Mouse (Mus musculus): Measurements from ENCODE around the gene Wnt9b. TPM values are rescaled to one million over a fixed set of nuclear protein-coding genes. Genes with fewer than 3 reads are reported as not detected.

Gene Wnt9b
- not detected for polyA plus RNA-seq (2012; fragmentation: generic; extraction: Trizol)

- Histone ChIP-seq H3K4me2 (ENCODE audit: low read depth) (no peak within 1 kb of the TSS), H3K4me3 (no peak within 1 kb of the TSS), H3K36me3 (ENCODE audit: control insufficient read depth, insufficient read depth) (no peaks in the 10 kb centered on the region), H3ac (ENCODE audit: control insufficient read depth, insufficient read length) (no peak within 1 kb of the TSS), H3K79me2 (ENCODE audit: control insufficient read depth, insufficient read depth) (no peaks in the 10 kb centered on the region), H3K27me3 (ENCODE audit: control insufficient read depth, insufficient read depth, insufficient read length) (peaks cover 73% of the 10 kb centered on the region)
- no peak for TF ChIP-seq E2F4 (IDR thresholded peaks at IDR 0.05; ENCODE audit: insufficient read depth)
- no peak for TF ChIP-seq CEBPB (IDR thresholded peaks at IDR 0.05; ENCODE audit: insufficient read depth, poor library complexity, severe bottlenecking)
- TF ChIP-seq REST (IDR thresholded peaks at IDR 0.05; ENCODE audit: insufficient read depth, insufficient read length) = no peak
- TF ChIP-seq TCF12 (IDR thresholded peaks at IDR 0.05; ENCODE audit: insufficient read depth, poor library complexity, severe bottlenecking) = no peak
- no peak for TF ChIP-seq MYOD1 (IDR thresholded peaks at IDR 0.05; ENCODE audit: control insufficient read depth in 1 of 3, insufficient read length in 2 of 3, low read depth in 2 of 3)
- TF ChIP-seq TCF3 (IDR thresholded peaks at IDR 0.05; ENCODE audit: insufficient read length, low read depth) = no peak
- no peak for TF ChIP-seq POLR2AphosphoS2 (IDR thresholded peaks at IDR 0.05; ENCODE audit: insufficient read length, low read depth)
- TF ChIP-seq USF1 (IDR thresholded peaks at IDR 0.05; ENCODE audit: low read depth) = no peak
- no peak for TF ChIP-seq POLR2A (IDR thresholded peaks at IDR 0.05; ENCODE audit: insufficient read length, low read depth)
- no peak for TF ChIP-seq SRF (IDR thresholded peaks at IDR 0.05; ENCODE audit: control insufficient read depth, insufficient read length, low read depth)
These were observed at the start of gene Wnt9b for GRCm38 (mm10) chr11:103749306-103750089. Gene Wnt9b (minus strand): TSS chr11:103749821.

- TF ChIP-seq TCF3 (IDR thresholded peaks at IDR 0.05; ENCODE audit: insufficient read length, low read depth) (no peak), USF1 (IDR thresholded peaks at IDR 0.05; ENCODE audit: low read depth) (no peak), MYOD1 (IDR thresholded peaks at IDR 0.05; ENCODE audit: control insufficient read depth in 1 of 3, insufficient read length in 2 of 3, low read depth in 2 of 3) (no peak), REST (IDR thresholded peaks at IDR 0.05; ENCODE audit: insufficient read depth, insufficient read length) (no peak), POLR2A (IDR thresholded peaks at IDR 0.05; ENCODE audit: insufficient read length, low read depth) (no peak), E2F4 (IDR thresholded peaks at IDR 0.05; ENCODE audit: insufficient read depth) (no peak), CEBPB (IDR thresholded peaks at IDR 0.05; ENCODE audit: insufficient read depth, poor library complexity, severe bottlenecking) (no peak), MYOG (IDR thresholded peaks at IDR 0.05; ENCODE audit: control insufficient read depth in 1 of 3, insufficient read depth in 1 of 3, insufficient read length in 2 of 3, low read depth in 2 of 3) (no peak)
- H3ac ChIP-seq (ENCODE audit: control insufficient read depth, insufficient read length) = no peak overlapping the region
- H3K36me3 ChIP-seq (ENCODE audit: control insufficient read depth, insufficient read depth) = no peaks in the 10 kb centered on the region
- H3K27me3 ChIP-seq (ENCODE audit: control insufficient read depth, insufficient read depth, insufficient read length) = peaks cover 31% of the 10 kb centered on the region
- H3K4me2 ChIP-seq (ENCODE audit: low read depth) = no peak overlapping the region
- no peaks in the 10 kb centered on the region for H3K79me2 ChIP-seq (ENCODE audit: control insufficient read depth, insufficient read depth)
- no peak overlapping the region for H3K4me3 ChIP-seq
These were observed 40.3 kb upstream of the Wnt9b start for GRCm38 (mm10) chr11:103789951-103790350.

- no peaks in the 10 kb centered on the region for H3K36me3 ChIP-seq (ENCODE audit: control insufficient read depth, insufficient read depth)
- no peak overlapping the region for H3K4me3 ChIP-seq
- H3ac ChIP-seq (ENCODE audit: control insufficient read depth, insufficient read length) = no peak overlapping the region
- H3K27me3 ChIP-seq (ENCODE audit: control insufficient read depth, insufficient read depth, insufficient read length) = peaks cover 46% of the 10 kb centered on the region
- H3K4me2 ChIP-seq (ENCODE audit: low read depth) = no peak overlapping the region
- H3K79me2 ChIP-seq (ENCODE audit: control insufficient read depth, insufficient read depth) = no peaks in the 10 kb centered on the region
- TF ChIP-seq E2F4 (IDR thresholded peaks at IDR 0.05; ENCODE audit: insufficient read depth) (no peak), MYOD1 (IDR thresholded peaks at IDR 0.05; ENCODE audit: control insufficient read depth in 1 of 3, insufficient read length in 2 of 3, low read depth in 2 of 3) (no peak), REST (IDR thresholded peaks at IDR 0.05; ENCODE audit: insufficient read depth, insufficient read length) (no peak), CEBPB (IDR thresholded peaks at IDR 0.05; ENCODE audit: insufficient read depth, poor library complexity, severe bottlenecking) (no peak), MYOG (IDR thresholded peaks at IDR 0.05; ENCODE audit: control insufficient read depth in 1 of 3, insufficient read depth in 1 of 3, insufficient read length in 2 of 3, low read depth in 2 of 3) (no peak), SRF (IDR thresholded peaks at IDR 0.05; ENCODE audit: control insufficient read depth, insufficient read length, low read depth) (no peak), TCF3 (IDR thresholded peaks at IDR 0.05; ENCODE audit: insufficient read length, low read depth) (no peak), USF1 (IDR thresholded peaks at IDR 0.05; ENCODE audit: low read depth) (no peak), MAX (IDR thresholded peaks at IDR 0.05; ENCODE audit: low read depth) (no peak)
These were observed 30.5 kb upstream of the Wnt9b start for GRCm38 (mm10) chr11:103780152-103780551.

DNA sequence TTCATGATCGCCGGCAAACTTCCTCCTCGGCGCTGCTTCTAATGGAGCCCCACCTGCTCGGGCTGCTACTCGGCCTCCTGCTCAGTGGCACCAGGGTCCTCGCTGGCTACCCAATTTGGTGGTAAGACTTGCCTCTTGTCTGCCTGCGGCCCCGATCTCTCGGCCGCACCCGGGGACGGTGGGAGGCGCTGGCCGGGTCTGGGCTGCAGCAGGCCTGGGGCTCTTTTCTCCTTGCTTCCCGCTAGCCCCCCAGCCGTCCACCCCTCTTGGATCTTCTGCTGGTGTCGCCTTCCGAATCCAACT, 24.6 kb upstream of the Wnt9b start:
- Histone ChIP-seq H3K4me2 (ENCODE audit: low read depth) (no peak overlapping the region), H3K79me2 (ENCODE audit: control insufficient read depth, insufficient read depth) (no peaks in the 10 kb centered on the region), H3K27me3 (ENCODE audit: control insufficient read depth, insufficient read depth, insufficient read length) (peaks cover 76% of the 10 kb centered on the region), H3ac (ENCODE audit: control insufficient read depth, insufficient read length) (no peak overlapping the region), H3K4me3 (no peak overlapping the region), H3K36me3 (ENCODE audit: control insufficient read depth, insufficient read depth) (no peaks in the 10 kb centered on the region)
- TF ChIP-seq MYOG (IDR thresholded peaks at IDR 0.05; ENCODE audit: control insufficient read depth in 1 of 3, insufficient read depth in 1 of 3, insufficient read length in 2 of 3, low read depth in 2 of 3) (no peak), POLR2A (IDR thresholded peaks at IDR 0.05; ENCODE audit: insufficient read length, low read depth) (no peak), CEBPB (IDR thresholded peaks at IDR 0.05; ENCODE audit: insufficient read depth, poor library complexity, severe bottlenecking) (no peak), TCF12 (IDR thresholded peaks at IDR 0.05; ENCODE audit: insufficient read depth, poor library complexity, severe bottlenecking) (no peak)

Measured in myocyte (in vitro differentiated cells).